Mouse (Mus musculus): ENCODE results near the gene Amer2. TPM values are rescaled to one million over a fixed set of nuclear protein-coding genes. Genes with fewer than 3 reads are reported as not detected.

The Amer2 gene
- polyA plus RNA-seq, 1 experiment, result 0.08 TPM

DNA sequence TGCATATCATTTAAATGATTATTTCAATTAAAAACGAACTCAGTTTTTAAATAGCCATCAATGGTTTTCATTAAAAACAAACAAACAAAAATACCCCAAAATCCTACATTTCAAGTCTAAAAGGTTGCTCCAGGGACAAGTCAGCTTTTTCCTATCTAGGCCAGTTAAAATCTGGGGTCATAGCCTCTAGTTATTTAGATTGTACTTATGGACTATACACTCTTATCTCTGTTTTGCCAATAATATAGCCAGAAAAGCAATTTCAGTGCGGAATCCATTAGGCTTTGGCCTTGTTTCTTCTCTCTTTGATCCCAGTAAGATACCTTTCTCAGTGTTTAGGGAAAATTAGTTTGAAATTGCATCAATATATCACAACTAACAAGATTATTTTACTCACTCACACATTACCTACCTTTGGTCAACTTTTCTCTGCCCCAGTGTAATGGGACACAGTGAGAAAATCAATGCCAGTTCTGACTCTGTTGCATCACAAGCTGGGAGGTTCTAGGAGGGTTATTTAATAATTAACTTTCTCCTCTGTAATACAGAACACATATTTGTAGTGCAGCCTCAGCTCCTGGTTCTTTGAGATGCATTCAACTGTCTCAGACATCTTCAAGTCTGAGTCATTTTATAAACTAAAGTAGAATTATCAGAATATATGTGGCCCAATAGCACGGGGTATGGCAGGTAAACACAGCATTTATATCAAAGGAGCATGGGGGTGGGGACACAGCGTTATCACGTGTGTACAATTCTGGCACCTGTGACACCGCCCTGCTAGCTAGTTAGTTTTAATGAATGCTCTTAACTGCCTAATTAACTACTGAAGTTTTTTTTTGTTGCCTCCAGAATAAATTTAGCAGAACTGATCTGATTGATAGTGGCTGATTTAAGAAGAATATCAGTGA, 13.8 kb downstream of the Amer2 start:
- H3K27me3 ChIP-seq (ENCODE audit: control insufficient read depth, insufficient read depth, low read length), result no peaks in the 10 kb centered on the region
- 85% methylated on average over 6 of the region's 6 CpGs for WGBS
- H3K27ac ChIP-seq (ENCODE audit: insufficient read depth, low read length), result no peak overlapping the region
- no peak overlapping the region for H3K4me3 ChIP-seq (ENCODE audit: extremely low read depth, insufficient read depth, insufficient read length)
- H3K4me1 ChIP-seq (ENCODE audit: control insufficient read depth, insufficient read depth, insufficient read length), result no peaks in the 10 kb centered on the region
- no peak for DNase-seq (ENCODE audit: low read depth in 1 of 2, low spot score in 2 of 2)
- H3K36me3 ChIP-seq (ENCODE audit: control insufficient read depth, insufficient read depth, low read length), result no peaks in the 10 kb centered on the region
- TF ChIP-seq POLR2A (IDR thresholded peaks at IDR 0.05; ENCODE audit: low read depth, low read length) (no peak), CTCF (IDR thresholded peaks at IDR 0.05; ENCODE audit: extremely low read depth, insufficient read depth, insufficient read length, insufficient replicate concordance) (no peak)

DNA sequence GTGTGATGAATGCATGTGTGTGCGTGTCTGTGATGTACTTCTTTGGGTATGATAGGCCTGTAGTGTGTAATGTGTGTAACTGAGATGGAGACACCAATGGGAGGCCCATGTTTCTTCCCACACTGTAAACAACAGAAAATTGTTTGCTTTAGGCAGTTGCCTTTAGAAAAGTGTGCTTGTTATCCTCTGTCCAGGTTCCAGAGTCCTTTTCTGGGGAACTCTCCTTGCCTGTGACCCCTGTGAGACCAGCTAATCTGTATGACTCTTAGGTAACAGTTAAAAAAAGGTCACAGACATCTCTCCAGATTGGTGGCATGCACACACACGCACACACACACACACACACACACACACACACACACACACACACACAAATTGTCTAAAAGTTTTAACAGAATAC, 15.3 kb downstream of the Amer2 start:
- 81% methylated on average over 2 of the region's 2 CpGs for WGBS
- Histone ChIP-seq H3K27me3 (ENCODE audit: control insufficient read depth, insufficient read depth, low read length) (no peaks in the 10 kb centered on the region), H3K27ac (ENCODE audit: insufficient read depth, low read length) (no peak overlapping the region), H3K36me3 (ENCODE audit: control insufficient read depth, insufficient read depth, low read length) (no peaks in the 10 kb centered on the region), H3K4me3 (ENCODE audit: extremely low read depth, insufficient read depth, insufficient read length) (no peak overlapping the region), H3K4me1 (ENCODE audit: control insufficient read depth, insufficient read depth, insufficient read length) (no peaks in the 10 kb centered on the region)
- no peak for DNase-seq (ENCODE audit: low read depth in 1 of 2, low spot score in 2 of 2)
- TF ChIP-seq POLR2A (IDR thresholded peaks at IDR 0.05; ENCODE audit: low read depth, low read length) (no peak), CTCF (IDR thresholded peaks at IDR 0.05; ENCODE audit: extremely low read depth, insufficient read depth, insufficient read length, insufficient replicate concordance) (no peak)

DNA sequence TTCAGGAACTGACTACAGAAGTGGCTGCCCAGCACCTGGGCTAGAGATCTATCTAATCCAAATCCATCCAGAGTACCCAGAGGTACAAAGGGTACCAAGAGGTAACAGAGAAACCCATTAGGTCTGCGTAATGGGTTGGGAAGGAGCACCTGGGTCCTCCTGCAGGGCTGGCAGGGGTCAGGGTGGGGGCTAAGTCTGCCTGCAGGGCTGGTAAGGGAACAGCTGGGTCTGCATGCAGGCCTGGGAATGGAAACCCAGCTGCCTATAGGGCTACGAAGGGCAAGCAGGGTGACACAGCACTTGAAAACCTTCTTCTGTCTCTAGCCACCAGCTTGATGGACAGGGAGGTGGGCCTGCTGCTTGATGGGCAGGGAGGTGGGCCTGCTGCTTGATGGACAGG, 19.1 kb downstream of the Amer2 start:
- Histone ChIP-seq H3K4me1 (ENCODE audit: control insufficient read depth, insufficient read depth, insufficient read length) (no peaks in the 10 kb centered on the region), H3K27me3 (ENCODE audit: control insufficient read depth, insufficient read depth, low read length) (no peaks in the 10 kb centered on the region), H3K27ac (ENCODE audit: insufficient read depth, low read length) (no peak overlapping the region), H3K4me3 (ENCODE audit: extremely low read depth, insufficient read depth, insufficient read length) (no peak overlapping the region), H3K36me3 (ENCODE audit: control insufficient read depth, insufficient read depth, low read length) (no peaks in the 10 kb centered on the region)
- DNase-seq (ENCODE audit: low read depth in 1 of 2, low spot score in 2 of 2), result no peak
- WGBS, result 78% methylated on average over 2 of the region's 2 CpGs
- TF ChIP-seq CTCF (IDR thresholded peaks at IDR 0.05; ENCODE audit: extremely low read depth, insufficient read depth, insufficient read length, insufficient replicate concordance), result no peak
- no peak for TF ChIP-seq POLR2A (IDR thresholded peaks at IDR 0.05; ENCODE audit: low read depth, low read length)

DNA sequence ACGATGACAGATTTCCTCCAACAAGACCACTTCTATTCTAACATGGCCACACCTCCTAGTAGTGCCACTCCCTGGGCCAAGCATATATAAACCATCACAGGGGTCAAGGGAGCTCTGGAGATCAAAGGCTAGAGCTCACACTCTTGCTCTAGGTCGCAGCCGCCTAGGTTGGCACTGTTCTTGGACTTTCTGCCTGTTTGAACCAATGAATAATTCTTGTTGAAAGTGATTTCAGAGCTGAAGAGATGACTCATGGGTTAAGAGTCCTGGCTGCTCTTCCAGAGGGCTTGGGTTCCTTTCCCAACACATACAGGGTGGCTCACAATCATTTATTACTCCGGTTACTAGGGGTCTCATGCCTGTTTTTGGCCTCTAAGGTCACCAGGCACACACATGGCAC, 24.3 kb downstream of the Amer2 start:
- H3K27me3 ChIP-seq (ENCODE audit: control insufficient read depth, insufficient read depth, low read length), result no peaks in the 10 kb centered on the region
- no peak overlapping the region for H3K4me3 ChIP-seq (ENCODE audit: extremely low read depth, insufficient read depth, insufficient read length)
- TF ChIP-seq CTCF (IDR thresholded peaks at IDR 0.05; ENCODE audit: extremely low read depth, insufficient read depth, insufficient read length, insufficient replicate concordance) (no peak), POLR2A (IDR thresholded peaks at IDR 0.05; ENCODE audit: low read depth, low read length) (no peak)
- no peaks in the 10 kb centered on the region for H3K36me3 ChIP-seq (ENCODE audit: control insufficient read depth, insufficient read depth, low read length)
- H3K27ac ChIP-seq (ENCODE audit: insufficient read depth, low read length), result no peak overlapping the region
- H3K4me1 ChIP-seq (ENCODE audit: control insufficient read depth, insufficient read depth, insufficient read length), result no peaks in the 10 kb centered on the region
- DNase-seq (ENCODE audit: low read depth in 1 of 2, low spot score in 2 of 2), result no peak
- WGBS, result 82% methylated on average over 4 of the region's 4 CpGs

DNA sequence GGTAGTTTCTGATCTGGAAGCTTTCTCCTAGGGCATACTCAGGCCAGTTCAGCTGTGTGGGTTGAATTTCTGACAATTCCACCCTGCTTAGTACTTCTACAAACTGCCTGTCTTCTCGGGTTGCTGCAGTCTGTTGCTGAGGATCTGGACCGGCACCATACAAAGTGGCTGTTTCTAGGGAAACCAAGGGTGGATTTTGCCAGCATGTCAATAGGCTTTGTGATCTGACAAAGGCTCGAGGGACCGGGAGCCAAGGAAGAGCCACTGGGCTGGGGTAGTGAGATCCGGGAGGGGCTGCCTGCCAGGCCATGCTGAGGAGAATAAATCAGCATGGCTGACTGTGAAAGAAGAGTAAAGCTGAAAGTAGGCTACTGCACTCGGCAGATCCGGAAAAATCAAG, 25.8 kb downstream of the Amer2 start:
- Histone ChIP-seq H3K36me3 (ENCODE audit: control insufficient read depth, insufficient read depth, low read length) (no peaks in the 10 kb centered on the region), H3K27ac (ENCODE audit: insufficient read depth, low read length) (no peak overlapping the region), H3K4me1 (ENCODE audit: control insufficient read depth, insufficient read depth, insufficient read length) (no peaks in the 10 kb centered on the region), H3K4me3 (ENCODE audit: extremely low read depth, insufficient read depth, insufficient read length) (no peak overlapping the region), H3K27me3 (ENCODE audit: control insufficient read depth, insufficient read depth, low read length) (no peaks in the 10 kb centered on the region)
- TF ChIP-seq CTCF (IDR thresholded peaks at IDR 0.05; ENCODE audit: extremely low read depth, insufficient read depth, insufficient read length, insufficient replicate concordance) (no peak), POLR2A (IDR thresholded peaks at IDR 0.05; ENCODE audit: low read depth, low read length) (no peak)
- 79% methylated on average over 7 of the region's 7 CpGs for WGBS
- DNase-seq (ENCODE audit: low read depth in 1 of 2, low spot score in 2 of 2), result no peak

DNA sequence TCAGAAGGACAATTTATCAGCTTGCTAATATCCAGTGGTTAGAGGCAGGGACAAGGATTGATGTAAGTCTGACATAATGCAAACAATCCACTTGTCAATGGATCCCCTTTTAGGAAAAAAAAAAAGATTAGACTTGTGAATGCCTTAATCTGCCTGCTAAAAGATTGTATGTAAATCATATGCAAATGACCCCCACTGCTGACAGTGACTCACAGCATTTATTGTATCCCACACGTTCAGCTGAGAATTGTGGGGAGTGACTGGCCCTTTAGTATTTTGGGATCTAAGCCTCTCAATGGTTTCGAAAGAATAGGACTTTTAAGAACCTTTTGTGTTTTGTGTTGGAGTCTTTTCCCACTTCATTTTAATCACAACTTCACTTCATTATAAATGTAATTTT, 30.2 kb downstream of the Amer2 start:
- no peaks in the 10 kb centered on the region for H3K27me3 ChIP-seq (ENCODE audit: control insufficient read depth, insufficient read depth, low read length)
- TF ChIP-seq CTCF (IDR thresholded peaks at IDR 0.05; ENCODE audit: extremely low read depth, insufficient read depth, insufficient read length, insufficient replicate concordance), result no peak
- TF ChIP-seq POLR2A (IDR thresholded peaks at IDR 0.05; ENCODE audit: low read depth, low read length), result no peak
- 83% methylated on average over 2 of the region's 2 CpGs for WGBS

DNA sequence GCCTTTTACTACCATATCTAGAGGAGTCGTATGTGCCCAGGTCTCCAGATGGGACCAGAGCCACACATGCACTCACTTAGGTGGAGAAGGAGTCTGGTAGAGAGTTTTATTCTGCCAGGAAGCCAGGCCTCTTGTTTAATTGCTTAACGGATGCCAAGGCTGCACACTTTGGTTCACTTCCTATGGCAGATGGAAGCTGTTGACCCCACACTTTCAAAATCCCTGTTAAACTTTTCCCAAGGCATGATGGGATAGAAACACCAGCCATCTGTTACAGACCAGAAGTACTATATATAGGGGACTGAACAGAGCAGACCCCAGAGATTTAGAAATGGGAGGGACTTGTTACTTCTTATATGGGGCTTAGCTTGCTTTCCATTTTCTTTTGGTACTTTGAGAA, 32.8 kb downstream of the Amer2 start:
- DNase-seq (ENCODE audit: low read depth in 1 of 2, low spot score in 2 of 2), result no peak
- TF ChIP-seq CTCF (IDR thresholded peaks at IDR 0.05; ENCODE audit: extremely low read depth, insufficient read depth, insufficient read length, insufficient replicate concordance) (no peak), POLR2A (IDR thresholded peaks at IDR 0.05; ENCODE audit: low read depth, low read length) (no peak)
- Histone ChIP-seq H3K4me3 (ENCODE audit: extremely low read depth, insufficient read depth, insufficient read length) (no peak overlapping the region), H3K36me3 (ENCODE audit: control insufficient read depth, insufficient read depth, low read length) (no peaks in the 10 kb centered on the region), H3K27ac (ENCODE audit: insufficient read depth, low read length) (no peak overlapping the region), H3K27me3 (ENCODE audit: control insufficient read depth, insufficient read depth, low read length) (no peaks in the 10 kb centered on the region), H3K4me1 (ENCODE audit: control insufficient read depth, insufficient read depth, insufficient read length) (no peaks in the 10 kb centered on the region)
- WGBS, result 83% methylated on average over 2 of the region's 2 CpGs

More for the DNA sequence above, 30.2 kb downstream of the Amer2 start:
- no peak overlapping the region for H3K27ac ChIP-seq (ENCODE audit: insufficient read depth, low read length)
- H3K36me3 ChIP-seq (ENCODE audit: control insufficient read depth, insufficient read depth, low read length), result no peaks in the 10 kb centered on the region
- no peak for DNase-seq (ENCODE audit: low read depth in 1 of 2, low spot score in 2 of 2)
- H3K4me3 ChIP-seq (ENCODE audit: extremely low read depth, insufficient read depth, insufficient read length), result no peak overlapping the region
- no peaks in the 10 kb centered on the region for H3K4me1 ChIP-seq (ENCODE audit: control insufficient read depth, insufficient read depth, insufficient read length)
